Mouse (Mus musculus): ENCODE measurements around the gene Ap2a1.

DNA sequence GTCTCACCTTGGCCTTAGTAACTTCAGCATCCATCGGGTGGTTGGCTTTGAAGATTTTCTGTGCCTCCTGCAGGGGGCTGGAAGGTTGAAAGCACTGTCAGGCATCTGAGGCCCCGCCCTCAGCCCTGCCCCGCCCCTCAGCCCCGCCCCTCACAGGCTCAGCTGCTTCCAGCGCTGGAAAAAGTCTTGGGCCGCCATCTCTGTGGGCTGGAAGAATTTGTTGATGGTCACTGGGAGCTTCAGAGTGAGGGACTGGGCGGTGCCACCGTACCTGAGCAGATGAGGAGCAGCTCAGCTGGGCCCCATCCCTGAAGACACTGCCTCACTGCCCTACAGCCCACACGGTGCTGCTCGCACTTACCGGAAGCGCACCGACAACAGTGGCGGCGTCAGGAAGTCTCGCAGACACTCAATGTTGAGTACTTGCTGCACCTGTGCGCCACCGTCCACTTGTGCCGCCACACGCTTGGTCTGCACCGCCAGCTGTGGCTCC, 28.0 kb downstream of the Ap2a1 start:
- peak; percentile 32; the same call in 1 of the 2 replicates for TF ChIP-seq POLR2A (IDR thresholded peaks at IDR 0.05; ENCODE audit: extremely low read depth, insufficient read depth, low read length)
- TF ChIP-seq CTCF (IDR thresholded peaks at IDR 0.05; ENCODE audit: extremely low read depth, insufficient read depth, low read length) = no peak

All from cortical plate, adult 2 months (tissue).